Mouse (Mus musculus): ENCODE data around the gene Nfatc3. TPM values are rescaled to one million over a fixed set of nuclear protein-coding genes. Genes with fewer than 3 reads are reported as not detected.
"Not testable (repeated sequence)": the region's sequence is repeated elsewhere in the genome, so short reads cannot be mapped to it uniquely, and the experiment has no call there.

Gene Nfatc3
- 4.1 and 4.2 TPM in 2 replicates for polyA plus RNA-seq (2015; fragmentation: Nextera tagmentation; extraction: Ambion mirVana)

- peak within 1 kb of the TSS; percentile 78 for H3K4me2 ChIP-seq
- 2% methylated on average over 50 of the region's 52 CpGs for WGBS
- peak within 1 kb of the TSS; percentile 91 for H3K4me3 ChIP-seq
- H3K9me3 ChIP-seq = no peaks in the 10 kb centered on the region
- H3K4me1 ChIP-seq (replicated peaks) = peaks cover 42% of the 10 kb centered on the region
- peak within 1 kb of the TSS; percentile 92 for H3K27ac ChIP-seq (replicated peaks)
- peak within 1 kb of the TSS; percentile 86 for H3K9ac ChIP-seq
- no peaks in the 10 kb centered on the region for H3K27me3 ChIP-seq
- peak; percentile 98 for ATAC-seq (ENCODE audit: low read depth)
- H3K36me3 ChIP-seq = peaks cover 5% of the 10 kb centered on the region
Measured at GRCm38 (mm10) chr8:106058731-106059612, at the start of gene Nfatc3. Gene Nfatc3, plus strand, starts transcription at chr8:106058840.

- Histone ChIP-seq H3K4me2 (peak overlapping the region; percentile 98), H3K9ac (peak overlapping the region; percentile 88), H3K9me3 (no peaks in the 10 kb centered on the region), H3K27ac (replicated peaks) (peak overlapping the region; percentile 67), H3K4me1 (replicated peaks) (peaks cover 21% of the 10 kb centered on the region), H3K4me3 (peak overlapping the region; percentile 97), H3K36me3 (peaks cover 13% of the 10 kb centered on the region; the same call in 1 of the 2 replicates), H3K27me3 (no peaks in the 10 kb centered on the region)
- ATAC-seq (ENCODE audit: low read depth) = peak; percentile 95
- WGBS = 2% methylated on average over 74 of the region's 74 CpGs
Measured at GRCm38 (mm10) chr8:106010748-106011642, 47.6 kb upstream of the Nfatc3 start.

- Histone ChIP-seq H3K36me3 (peaks cover 18% of the 10 kb centered on the region; the same call in 1 of the 2 replicates), H3K27me3 (no peaks in the 10 kb centered on the region), H3K4me3 (peak within 1 kb of the TSS; percentile 97), H3K9ac (peak within 1 kb of the TSS; percentile 88), H3K4me2 (peak within 1 kb of the TSS; percentile 98), H3K27ac (replicated peaks) (peak within 1 kb of the TSS; percentile 67), H3K4me1 (replicated peaks) (peaks cover 21% of the 10 kb centered on the region), H3K9me3 (no peaks in the 10 kb centered on the region)
- 3% methylated on average over 6 of the region's 6 CpGs for WGBS
- ATAC-seq (ENCODE audit: low read depth) = no peak
Measured at GRCm38 (mm10) chr8:106011643-106011986, 47.0 kb upstream of the Nfatc3 start, which contains the start of gene Ddx28. Gene Ddx28, minus strand, starts transcription at chr8:106011882.

GRCm38 (mm10) chr8:106012203-106012602, 46.4 kb upstream of the Nfatc3 start:
- ATAC-seq (ENCODE audit: low read depth); H3K27ac ChIP-seq (replicated peaks); H3K9me3 ChIP-seq; H3K27me3 ChIP-seq: not testable (repeated sequence)
- H3K4me3 ChIP-seq = peak overlapping the region; percentile 97
- H3K36me3 ChIP-seq = peaks cover 22% of the 10 kb centered on the region
- H3K9ac ChIP-seq = peak overlapping the region; percentile 88
- peaks cover 21% of the 10 kb centered on the region for H3K4me1 ChIP-seq (replicated peaks)
- WGBS = 82% methylated on average over 8 of the region's 8 CpGs
- H3K4me2 ChIP-seq = peak overlapping the region; percentile 98

GRCm38 (mm10) chr8:106016284-106016683, 42.4 kb upstream of the Nfatc3 start:
- H3K4me2 ChIP-seq = no peak overlapping the region
- H3K4me1 ChIP-seq (replicated peaks) = peaks cover 6% of the 10 kb centered on the region; the same call in 1 of the 2 replicates
- no peak overlapping the region for H3K9ac ChIP-seq
- H3K36me3 ChIP-seq = peaks cover 40% of the 10 kb centered on the region
- no peaks in the 10 kb centered on the region for H3K9me3 ChIP-seq
- H3K27ac ChIP-seq (replicated peaks) = no peak overlapping the region
- no peak for ATAC-seq (ENCODE audit: low read depth)
- WGBS = 96% methylated on average over 6 of the region's 6 CpGs
- H3K4me3 ChIP-seq = no peak overlapping the region
- H3K27me3 ChIP-seq = no peaks in the 10 kb centered on the region

GRCm38 (mm10) chr8:106017130-106017529, 41.5 kb upstream of the Nfatc3 start:
- no peak for ATAC-seq (ENCODE audit: low read depth)
- no peak overlapping the region for H3K27ac ChIP-seq (replicated peaks)
- H3K4me3 ChIP-seq = no peak overlapping the region
- H3K9me3 ChIP-seq = no peaks in the 10 kb centered on the region
- peaks cover 40% of the 10 kb centered on the region for H3K36me3 ChIP-seq
- H3K9ac ChIP-seq = no peak overlapping the region
- H3K4me1 ChIP-seq (replicated peaks) = peaks cover under 1% of the 10 kb centered on the region; the same call in 1 of the 2 replicates
- no peak overlapping the region for H3K4me2 ChIP-seq
- no peaks in the 10 kb centered on the region for H3K27me3 ChIP-seq
- WGBS = 92% methylated on average over 7 of the region's 7 CpGs

GRCm38 (mm10) chr8:106018039-106018438, 40.6 kb upstream of the Nfatc3 start:
- 93% methylated on average over 3 of the region's 3 CpGs for WGBS
- no peak overlapping the region for H3K4me2 ChIP-seq
- H3K27me3 ChIP-seq = no peaks in the 10 kb centered on the region
- H3K9ac ChIP-seq = no peak overlapping the region
- ATAC-seq (ENCODE audit: low read depth) = no peak
- no peaks in the 10 kb centered on the region for H3K9me3 ChIP-seq
- H3K4me3 ChIP-seq = no peak overlapping the region
- no peaks in the 10 kb centered on the region for H3K4me1 ChIP-seq (replicated peaks)
- peaks cover 40% of the 10 kb centered on the region for H3K36me3 ChIP-seq
- H3K27ac ChIP-seq (replicated peaks) = no peak overlapping the region

GRCm38 (mm10) chr8:106022483-106022882, 36.2 kb upstream of the Nfatc3 start:
- peak; percentile 67; the same call in 1 of the 2 replicates for ATAC-seq (ENCODE audit: low read depth)
- H3K36me3 ChIP-seq = peaks cover 46% of the 10 kb centered on the region

GRCm38 (mm10) chr8:106038721-106039120, 19.9 kb upstream of the Nfatc3 start:
- no peaks in the 10 kb centered on the region for H3K27me3 ChIP-seq
- no peaks in the 10 kb centered on the region for H3K9me3 ChIP-seq
- no peak overlapping the region for H3K27ac ChIP-seq (replicated peaks)
- H3K36me3 ChIP-seq = peaks cover 23% of the 10 kb centered on the region
- no peaks in the 10 kb centered on the region for H3K4me1 ChIP-seq (replicated peaks)
- no peak overlapping the region for H3K4me3 ChIP-seq
- H3K9ac ChIP-seq = no peak overlapping the region
- no peak overlapping the region for H3K4me2 ChIP-seq
- WGBS = 93% methylated on average over 10 of the region's 10 CpGs
- ATAC-seq (ENCODE audit: low read depth) = no peak

More at GRCm38 (mm10) chr8:106022483-106022882, 36.2 kb upstream of the Nfatc3 start:
- Histone ChIP-seq H3K27ac (replicated peaks) (no peak overlapping the region), H3K4me3 (no peak overlapping the region), H3K27me3 (no peaks in the 10 kb centered on the region), H3K4me1 (replicated peaks) (no peaks in the 10 kb centered on the region), H3K4me2 (no peak overlapping the region), H3K9me3 (no peaks in the 10 kb centered on the region), H3K9ac (no peak overlapping the region)

GRCm38 (mm10) chr8:106039605-106040004, 19.0 kb upstream of the Nfatc3 start:
- ATAC-seq (ENCODE audit: low read depth) = no peak
- no peak overlapping the region for H3K4me3 ChIP-seq
- 0 out of 2 replicates have a peak, but pooled peaks cover 5% of the 10 kb centered on the region for H3K4me1 ChIP-seq (replicated peaks)
- no peaks in the 10 kb centered on the region for H3K9me3 ChIP-seq
- no peak overlapping the region for H3K27ac ChIP-seq (replicated peaks)
- H3K9ac ChIP-seq = no peak overlapping the region
- 84% methylated on average over 4 of the region's 4 CpGs for WGBS
- no peaks in the 10 kb centered on the region for H3K27me3 ChIP-seq
- no peak overlapping the region for H3K4me2 ChIP-seq
- H3K36me3 ChIP-seq = peaks cover 16% of the 10 kb centered on the region

- Histone ChIP-seq H3K9ac (no peak overlapping the region), H3K4me1 (replicated peaks) (0 out of 2 replicates have a peak, but pooled peaks cover 5% of the 10 kb centered on the region), H3K4me2 (no peak overlapping the region), H3K27me3 (no peaks in the 10 kb centered on the region), H3K36me3 (peaks cover 22% of the 10 kb centered on the region), H3K4me3 (no peak overlapping the region), H3K27ac (replicated peaks) (no peak overlapping the region), H3K9me3 (no peaks in the 10 kb centered on the region)
- 84% methylated on average over 4 of the region's 4 CpGs for WGBS
- ATAC-seq (ENCODE audit: low read depth) = no peak
Measured at GRCm38 (mm10) chr8:106040218-106040617, 18.4 kb upstream of the Nfatc3 start.

- Histone ChIP-seq H3K9me3 (no peaks in the 10 kb centered on the region), H3K4me2 (no peak overlapping the region), H3K4me3 (no peak overlapping the region), H3K36me3 (peaks cover 13% of the 10 kb centered on the region), H3K9ac (no peak overlapping the region), H3K4me1 (replicated peaks) (0 out of 2 replicates have a peak, but pooled peaks cover 5% of the 10 kb centered on the region), H3K27ac (replicated peaks) (no peak overlapping the region), H3K27me3 (no peaks in the 10 kb centered on the region)
- WGBS = 61% methylated on average over 2 of the region's 2 CpGs
- no peak for ATAC-seq (ENCODE audit: low read depth)
Measured at GRCm38 (mm10) chr8:106043055-106043454, 15.6 kb upstream of the Nfatc3 start.

Measured in neural tube, embryonic 13.5 days (tissue).